Mouse (Mus musculus): ENCODE results near the gene Hormad1. TPM values are rescaled to one million over a fixed set of nuclear protein-coding genes. Genes with fewer than 3 reads are reported as not detected.

Gene Hormad1
- polyA plus RNA-seq, 1 experiment, result not detected

DNA sequence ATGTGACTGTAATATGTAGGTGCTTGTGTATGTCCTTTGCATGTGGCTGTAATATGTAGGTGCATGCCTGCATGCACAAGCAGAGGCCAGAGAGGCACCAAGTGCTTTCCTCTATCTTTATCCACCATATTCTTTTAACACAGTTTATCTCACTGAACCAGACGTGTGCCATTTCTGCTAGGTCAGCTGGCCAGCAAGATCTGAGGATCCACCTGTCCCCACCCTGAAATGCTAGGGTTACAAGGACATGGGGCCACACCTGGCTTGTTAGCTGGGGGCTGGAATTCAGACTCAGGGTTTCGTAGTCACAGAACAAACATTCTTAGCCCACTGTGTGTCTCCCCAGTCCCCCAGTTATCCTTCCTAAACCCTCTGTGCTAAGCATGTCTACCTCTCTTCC lies 40.2 kb upstream of the Hormad1 start:
- no peaks in the 10 kb centered on the region for H3K79me2 ChIP-seq (ENCODE audit: control insufficient read depth, insufficient read depth)
- no peak overlapping the region for H3K4me3 ChIP-seq
- no peaks in the 10 kb centered on the region for H3K27me3 ChIP-seq (ENCODE audit: control insufficient read depth, insufficient read depth, insufficient read length)
- no peak overlapping the region for H3K4me2 ChIP-seq (ENCODE audit: low read depth)
- no peaks in the 10 kb centered on the region for H3K36me3 ChIP-seq (ENCODE audit: control insufficient read depth, insufficient read depth)
- no peak overlapping the region for H3ac ChIP-seq (ENCODE audit: control insufficient read depth, insufficient read length)
- TF ChIP-seq MAX (IDR thresholded peaks at IDR 0.05; ENCODE audit: low read depth) (no peak), SRF (IDR thresholded peaks at IDR 0.05; ENCODE audit: control insufficient read depth, insufficient read length, low read depth) (no peak), MYOD1 (IDR thresholded peaks at IDR 0.05; ENCODE audit: control insufficient read depth in 1 of 3, insufficient read length in 2 of 3, low read depth in 2 of 3) (no peak), REST (IDR thresholded peaks at IDR 0.05; ENCODE audit: insufficient read depth, insufficient read length) (no peak), E2F4 (IDR thresholded peaks at IDR 0.05; ENCODE audit: insufficient read depth) (no peak), POLR2AphosphoS2 (IDR thresholded peaks at IDR 0.05; ENCODE audit: insufficient read length, low read depth) (no peak), CEBPB (IDR thresholded peaks at IDR 0.05; ENCODE audit: insufficient read depth, poor library complexity, severe bottlenecking) (no peak)

DNA sequence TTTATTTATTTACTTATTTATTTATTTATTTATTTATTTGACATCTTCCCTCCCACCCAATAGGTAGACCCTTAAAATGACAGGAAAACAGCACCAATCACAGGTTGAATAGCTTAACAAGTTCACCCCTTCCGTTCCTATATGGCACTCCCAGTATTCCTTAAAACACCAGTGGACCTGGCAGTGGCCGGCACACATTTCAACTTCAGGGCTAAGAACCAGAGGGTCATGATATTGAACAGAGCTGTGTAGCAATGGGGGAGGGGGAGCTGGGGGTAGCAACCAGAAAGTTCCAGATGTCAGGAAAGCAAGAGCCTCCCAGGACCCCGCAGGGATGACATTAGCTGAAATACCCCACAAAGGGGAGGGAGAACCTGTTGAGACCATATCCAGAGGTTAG lies 39.4 kb upstream of the Hormad1 start:
- no peak overlapping the region for H3K4me3 ChIP-seq
- no peaks in the 10 kb centered on the region for H3K79me2 ChIP-seq (ENCODE audit: control insufficient read depth, insufficient read depth)
- H3K4me2 ChIP-seq (ENCODE audit: low read depth), result no peak overlapping the region
- TF ChIP-seq SRF (IDR thresholded peaks at IDR 0.05; ENCODE audit: control insufficient read depth, insufficient read length, low read depth), result no peak
- no peaks in the 10 kb centered on the region for H3K27me3 ChIP-seq (ENCODE audit: control insufficient read depth, insufficient read depth, insufficient read length)
- H3ac ChIP-seq (ENCODE audit: control insufficient read depth, insufficient read length), result no peak overlapping the region
- no peaks in the 10 kb centered on the region for H3K36me3 ChIP-seq (ENCODE audit: control insufficient read depth, insufficient read depth)

DNA sequence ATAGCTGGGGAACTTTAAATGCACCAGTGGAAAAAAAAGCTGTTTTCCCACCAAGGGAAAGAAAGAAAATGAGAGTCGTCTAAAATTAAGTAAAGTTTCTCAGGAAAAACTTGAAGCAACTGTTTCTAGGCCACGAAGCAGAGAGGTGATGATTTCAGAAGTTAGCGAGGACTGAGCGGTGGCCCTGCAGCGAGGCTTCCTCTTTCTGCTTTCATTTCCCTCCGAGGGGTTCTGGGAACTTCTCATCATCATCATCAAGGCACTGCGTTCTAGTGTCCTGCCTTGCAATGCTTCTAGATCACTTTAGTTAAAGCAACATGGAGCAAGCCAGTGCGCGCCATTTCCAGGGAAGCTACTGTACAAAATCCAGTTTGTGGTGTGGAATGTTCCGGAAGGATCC lies 38.3 kb upstream of the Hormad1 start:
- Histone ChIP-seq H3ac (ENCODE audit: control insufficient read depth, insufficient read length) (no peak overlapping the region), H3K4me3 (no peak overlapping the region), H3K4me2 (ENCODE audit: low read depth) (no peak overlapping the region), H3K36me3 (ENCODE audit: control insufficient read depth, insufficient read depth) (no peaks in the 10 kb centered on the region), H3K79me2 (ENCODE audit: control insufficient read depth, insufficient read depth) (no peaks in the 10 kb centered on the region), H3K27me3 (ENCODE audit: control insufficient read depth, insufficient read depth, insufficient read length) (no peaks in the 10 kb centered on the region)
- TF ChIP-seq POLR2A (IDR thresholded peaks at IDR 0.05; ENCODE audit: insufficient read length, low read depth) (no peak), MAX (IDR thresholded peaks at IDR 0.05; ENCODE audit: low read depth) (no peak), SRF (IDR thresholded peaks at IDR 0.05; ENCODE audit: control insufficient read depth, insufficient read length, low read depth) (no peak), USF1 (IDR thresholded peaks at IDR 0.05; ENCODE audit: low read depth) (no peak), CEBPB (IDR thresholded peaks at IDR 0.05; ENCODE audit: insufficient read depth, poor library complexity, severe bottlenecking) (no peak), MYOD1 (IDR thresholded peaks at IDR 0.05; ENCODE audit: control insufficient read depth in 1 of 3, insufficient read length in 2 of 3, low read depth in 2 of 3) (no peak), TCF12 (IDR thresholded peaks at IDR 0.05; ENCODE audit: insufficient read depth, poor library complexity, severe bottlenecking) (no peak), POLR2AphosphoS2 (IDR thresholded peaks at IDR 0.05; ENCODE audit: insufficient read length, low read depth) (no peak), E2F4 (IDR thresholded peaks at IDR 0.05; ENCODE audit: insufficient read depth) (no peak), REST (IDR thresholded peaks at IDR 0.05; ENCODE audit: insufficient read depth, insufficient read length) (no peak), MYOG (IDR thresholded peaks at IDR 0.05; ENCODE audit: control insufficient read depth in 1 of 3, insufficient read depth in 1 of 3, insufficient read length in 2 of 3, low read depth in 2 of 3) (no peak), TCF3 (IDR thresholded peaks at IDR 0.05; ENCODE audit: insufficient read length, low read depth) (no peak)

DNA sequence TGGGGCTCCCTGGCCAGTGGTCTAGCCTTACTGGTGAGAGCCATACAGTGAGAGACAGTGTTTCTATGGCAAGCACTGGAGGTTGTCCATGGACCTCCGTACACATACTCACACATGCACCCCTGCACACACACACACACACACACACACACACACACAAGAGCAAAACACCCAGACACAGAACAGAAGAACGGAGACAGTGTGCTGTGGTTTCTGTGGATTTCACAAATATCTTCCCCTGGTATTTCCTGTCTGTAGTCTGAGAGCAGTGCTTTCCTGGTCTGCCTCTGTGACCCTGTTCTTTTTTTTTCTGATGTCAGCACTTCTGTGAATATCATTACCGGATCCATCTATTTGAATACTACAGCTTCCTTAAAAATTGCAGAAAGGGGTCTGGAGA lies 35.8 kb upstream of the Hormad1 start:
- TF ChIP-seq CEBPB (IDR thresholded peaks at IDR 0.05; ENCODE audit: insufficient read depth, poor library complexity, severe bottlenecking), result no peak
- TF ChIP-seq TCF12 (IDR thresholded peaks at IDR 0.05; ENCODE audit: insufficient read depth, poor library complexity, severe bottlenecking), result no peak
- TF ChIP-seq TCF3 (IDR thresholded peaks at IDR 0.05; ENCODE audit: insufficient read length, low read depth), result no peak
- no peak for TF ChIP-seq POLR2A (IDR thresholded peaks at IDR 0.05; ENCODE audit: insufficient read length, low read depth)
- no peak for TF ChIP-seq MAX (IDR thresholded peaks at IDR 0.05; ENCODE audit: low read depth)
- TF ChIP-seq MYOG (IDR thresholded peaks at IDR 0.05; ENCODE audit: control insufficient read depth in 1 of 3, insufficient read depth in 1 of 3, insufficient read length in 2 of 3, low read depth in 2 of 3), result no peak
- TF ChIP-seq POLR2AphosphoS2 (IDR thresholded peaks at IDR 0.05; ENCODE audit: insufficient read length, low read depth), result no peak
- TF ChIP-seq E2F4 (IDR thresholded peaks at IDR 0.05; ENCODE audit: insufficient read depth), result no peak
- no peak for TF ChIP-seq MYOD1 (IDR thresholded peaks at IDR 0.05; ENCODE audit: control insufficient read depth in 1 of 3, insufficient read length in 2 of 3, low read depth in 2 of 3)
- TF ChIP-seq SRF (IDR thresholded peaks at IDR 0.05; ENCODE audit: control insufficient read depth, insufficient read length, low read depth), result no peak
- TF ChIP-seq USF1 (IDR thresholded peaks at IDR 0.05; ENCODE audit: low read depth), result no peak
- no peak for TF ChIP-seq REST (IDR thresholded peaks at IDR 0.05; ENCODE audit: insufficient read depth, insufficient read length)
- no peak overlapping the region for H3K4me3 ChIP-seq

DNA sequence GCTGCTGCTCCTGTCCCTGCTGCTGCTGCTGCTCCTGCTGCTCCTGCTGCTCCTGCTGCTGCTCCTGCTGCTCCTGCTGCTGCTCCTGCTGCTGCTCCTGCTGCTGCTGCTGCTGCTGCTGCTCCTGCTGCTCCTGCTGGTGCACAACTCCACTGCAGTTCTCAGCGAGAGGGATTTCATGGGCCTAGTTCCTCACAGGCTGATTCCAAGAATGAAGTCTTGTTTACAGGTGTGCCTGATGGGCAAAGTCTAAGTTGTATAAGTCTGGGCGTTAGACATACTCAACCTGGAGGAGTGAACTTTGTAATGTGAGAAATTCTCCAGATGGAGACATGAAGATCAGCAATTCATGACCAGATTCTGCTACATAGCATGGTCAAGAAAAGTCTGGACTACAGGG lies 34.8 kb upstream of the Hormad1 start:
- Histone ChIP-seq H3K36me3 (ENCODE audit: control insufficient read depth, insufficient read depth) (no peaks in the 10 kb centered on the region), H3K4me2 (ENCODE audit: low read depth) (no peak overlapping the region), H3K79me2 (ENCODE audit: control insufficient read depth, insufficient read depth) (no peaks in the 10 kb centered on the region), H3ac (ENCODE audit: control insufficient read depth, insufficient read length) (no peak overlapping the region), H3K27me3 (ENCODE audit: control insufficient read depth, insufficient read depth, insufficient read length) (no peaks in the 10 kb centered on the region), H3K4me3 (no peak overlapping the region)
- TF ChIP-seq MAX (IDR thresholded peaks at IDR 0.05; ENCODE audit: low read depth) (no peak), E2F4 (IDR thresholded peaks at IDR 0.05; ENCODE audit: insufficient read depth) (no peak), MYOD1 (IDR thresholded peaks at IDR 0.05; ENCODE audit: control insufficient read depth in 1 of 3, insufficient read length in 2 of 3, low read depth in 2 of 3) (no peak), USF1 (IDR thresholded peaks at IDR 0.05; ENCODE audit: low read depth) (no peak), MYOG (IDR thresholded peaks at IDR 0.05; ENCODE audit: control insufficient read depth in 1 of 3, insufficient read depth in 1 of 3, insufficient read length in 2 of 3, low read depth in 2 of 3) (no peak), TCF3 (IDR thresholded peaks at IDR 0.05; ENCODE audit: insufficient read length, low read depth) (no peak), REST (IDR thresholded peaks at IDR 0.05; ENCODE audit: insufficient read depth, insufficient read length) (no peak), POLR2A (IDR thresholded peaks at IDR 0.05; ENCODE audit: insufficient read length, low read depth) (no peak)

More for the DNA sequence above, 35.8 kb upstream of the Hormad1 start:
- Histone ChIP-seq H3K79me2 (ENCODE audit: control insufficient read depth, insufficient read depth) (no peaks in the 10 kb centered on the region), H3K27me3 (ENCODE audit: control insufficient read depth, insufficient read depth, insufficient read length) (no peaks in the 10 kb centered on the region), H3ac (ENCODE audit: control insufficient read depth, insufficient read length) (no peak overlapping the region), H3K36me3 (ENCODE audit: control insufficient read depth, insufficient read depth) (no peaks in the 10 kb centered on the region), H3K4me2 (ENCODE audit: low read depth) (no peak overlapping the region)

Data from myocyte (in vitro differentiated cells).